Mouse (Mus musculus) small intestine, adult 2 months (tissue): Measurements from ENCODE around the gene Chac2. TPM values are rescaled to one million over a fixed set of nuclear protein-coding genes. Genes with fewer than 3 reads are reported as not detected.

Experiments used
- H3K27ac ChIP-seq: fragments of 200-500 bp; 2 replicates; pipeline ENCODE4 v1.5.1; 2012; ENCODE audit warnings: low read depth, low read length, control low read depth, inconsistent platforms; ENCODE audit not compliant: insufficient read depth
- H3K27me3 ChIP-seq: fragments of 200-500 bp; 2 replicates; pipeline ENCODE4 v1.6.1; 2012; ENCODE audit warnings: mild to moderate bottlenecking, moderate library complexity, low read length, inconsistent platforms; ENCODE audit not compliant: control insufficient read depth, insufficient read depth
- H3K36me3 ChIP-seq: fragments of 200-500 bp; 2 replicates; pipeline ENCODE4 v1.6.1; 2012; ENCODE audit warnings: mild to moderate bottlenecking, low read length, control low read depth, inconsistent platforms; ENCODE audit not compliant: control insufficient read depth, insufficient read depth
- H3K4me1 ChIP-seq: fragments of 200-500 bp; 2 replicates; pipeline ENCODE4 v1.6.1; 2012; ENCODE audit warnings: low read length, inconsistent platforms, mixed read lengths; ENCODE audit not compliant: control insufficient read depth, insufficient read depth, insufficient read length
- H3K4me3 ChIP-seq: fragments of 200-500 bp; 2 replicates; pipeline ENCODE4 v1.5.1; 2012; ENCODE audit warnings: low read depth, mild to moderate bottlenecking, control low read depth, inconsistent platforms, low read length, moderate library complexity
- CTCF ChIP-seq: fragments of 200-500 bp; IDR thresholded peaks from 2 replicates; pipeline ENCODE4 v1.5.1; 2012; ENCODE audit warnings: low read depth, mild to moderate bottlenecking, control low read depth, inconsistent platforms, low read length, moderate library complexity, mixed read lengths; ENCODE audit not compliant: insufficient replicate concordance, insufficient read length; ENCODE audit errors: extremely low read depth
- POLR2A ChIP-seq: fragments of 200-500 bp; IDR thresholded peaks from 2 replicates; pipeline ENCODE4 v1.6.1; 2012; ENCODE audit warnings: low read depth, mild to moderate bottlenecking, control low read depth, inconsistent platforms, low read length, moderate library complexity
- WGBS: fragments of 180-500 bp; shearing (Covaris S2); methylation state at CpG from one replicate; pipeline ENCODE4 v1.1.7; 2018; 5-methylcytosine and 5-hydroxymethylcytosine counted together
- polyA plus RNA-seq: library from polyadenylated mRNA; depleted of rRNA; stranded (reverse); fragments of >200 nt; gene quantifications from 2 replicates; pipeline ENCODE4 v1.2.3, GENCODE M21; 2012

Gene Chac2
- polyA plus RNA-seq, 1 experiment: 1.8 TPM

DNA sequence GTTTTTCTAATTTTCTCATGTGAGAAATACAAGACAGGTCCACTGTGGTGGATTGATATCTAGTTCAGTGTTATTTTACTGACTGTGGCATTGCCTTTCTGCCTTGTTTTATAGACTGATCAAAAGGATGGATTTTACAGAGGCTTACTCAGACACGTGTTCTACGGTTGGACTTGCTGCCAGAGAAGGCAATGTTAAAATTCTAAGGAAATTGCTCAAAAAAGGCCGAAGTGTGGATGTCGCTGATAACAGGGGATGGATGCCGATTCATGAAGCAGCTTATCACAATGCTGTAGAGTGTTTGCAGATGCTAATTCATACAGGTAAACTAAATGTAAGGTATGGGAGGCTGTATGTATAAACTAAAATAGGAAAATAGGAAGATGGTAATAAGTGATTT, 12.0 kb upstream of the Chac2 start:
- Histone ChIP-seq H3K36me3 (no peaks in the 10 kb centered on the region; the same call in 1 of the 2 replicates), H3K27ac (no peak overlapping the region), H3K4me1 (peaks cover 2% of the 10 kb centered on the region; the same call in 1 of the 2 replicates), H3K27me3 (no peaks in the 10 kb centered on the region), H3K4me3 (no peak overlapping the region)
- TF ChIP-seq CTCF: no peak
- no peak for TF ChIP-seq POLR2A
- 91% methylated on average over 5 of the region's 5 CpGs for WGBS

DNA sequence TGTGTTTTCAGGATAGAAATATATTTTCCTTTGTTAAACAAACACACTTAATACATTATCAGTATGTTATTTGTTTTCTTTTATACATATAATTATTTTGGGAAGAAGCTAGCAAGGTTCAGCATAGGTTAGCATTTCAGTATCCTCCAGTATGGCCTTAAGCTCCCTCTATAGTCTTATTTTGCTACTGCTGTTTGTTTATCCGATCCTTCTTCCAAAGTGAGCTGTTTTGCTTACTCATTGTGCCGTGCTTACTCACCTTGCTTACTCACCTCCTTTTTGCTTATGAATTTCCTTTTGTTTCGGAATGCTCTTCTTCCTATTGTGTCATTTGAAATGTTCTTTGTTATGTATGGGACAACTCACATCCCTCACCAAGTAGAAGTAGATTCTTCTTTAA, 10.5 kb upstream of the Chac2 start:
- Histone ChIP-seq H3K4me1 (peaks cover 2% of the 10 kb centered on the region; the same call in 1 of the 2 replicates), H3K36me3 (no peaks in the 10 kb centered on the region; the same call in 1 of the 2 replicates), H3K27me3 (no peaks in the 10 kb centered on the region), H3K27ac (no peak overlapping the region), H3K4me3 (no peak overlapping the region)
- 82% methylated on average over 3 of the region's 3 CpGs for WGBS
- TF ChIP-seq POLR2A (no peak), CTCF (no peak)

DNA sequence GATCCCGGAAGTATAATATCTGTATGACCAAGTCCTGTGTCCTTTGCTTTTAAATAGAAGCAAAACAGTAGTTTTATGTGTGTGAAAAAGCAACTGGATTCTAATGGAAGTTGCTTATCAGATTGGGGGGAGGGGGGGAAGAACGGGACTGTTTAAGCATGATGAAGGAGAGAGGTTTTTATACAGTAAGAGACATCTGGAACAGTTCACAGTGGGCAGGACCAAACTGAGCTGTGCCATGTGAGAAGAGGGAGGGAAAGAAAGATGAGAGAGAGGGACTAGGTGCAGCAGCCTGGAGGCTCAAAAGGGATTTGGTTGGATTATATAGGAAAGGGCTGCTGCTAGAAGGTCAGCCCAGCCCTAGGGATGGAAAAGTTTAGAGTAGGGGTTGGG, 471 bp upstream of the Chac2 start:
- peak overlapping the region; percentile 9; the same call in 1 of the 2 replicates for H3K4me3 ChIP-seq
- TF ChIP-seq POLR2A: no peak
- TF ChIP-seq CTCF: no peak
- no peaks in the 10 kb centered on the region for H3K36me3 ChIP-seq
- H3K27ac ChIP-seq: peak overlapping the region; percentile 54
- WGBS: 2% methylated on average over 2 of the region's 2 CpGs
- H3K4me1 ChIP-seq: no peaks in the 10 kb centered on the region; the same call in 1 of the 2 replicates
- no peaks in the 10 kb centered on the region for H3K27me3 ChIP-seq

DNA sequence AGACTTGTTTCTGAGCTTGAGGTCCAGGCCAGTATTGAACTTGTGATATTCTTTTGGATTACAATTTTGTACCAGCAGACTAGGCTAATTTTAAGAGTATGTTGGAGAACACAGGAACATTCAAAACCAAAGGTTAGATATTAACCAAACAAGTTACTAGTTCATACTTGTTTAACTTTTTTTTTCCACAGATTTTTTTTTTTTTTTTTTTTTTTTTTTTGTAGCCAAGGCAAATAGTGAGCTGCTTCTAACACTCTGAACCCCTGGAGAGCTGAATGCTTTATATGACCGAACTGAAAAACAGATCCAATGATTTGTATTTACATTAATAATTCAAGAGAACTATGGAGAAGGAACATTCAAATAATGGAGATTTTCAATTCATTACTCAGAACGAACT, 913 bp downstream of the Chac2 start:
- H3K4me1 ChIP-seq: no peaks in the 10 kb centered on the region; the same call in 1 of the 2 replicates
- H3K36me3 ChIP-seq: no peaks in the 10 kb centered on the region
- H3K27ac ChIP-seq: no peak overlapping the region
- no peak overlapping the region for H3K4me3 ChIP-seq
- H3K27me3 ChIP-seq: no peaks in the 10 kb centered on the region
- no peak for TF ChIP-seq CTCF
- TF ChIP-seq POLR2A: no peak
- WGBS: 24% methylated on average over 2 of the region's 2 CpGs

DNA sequence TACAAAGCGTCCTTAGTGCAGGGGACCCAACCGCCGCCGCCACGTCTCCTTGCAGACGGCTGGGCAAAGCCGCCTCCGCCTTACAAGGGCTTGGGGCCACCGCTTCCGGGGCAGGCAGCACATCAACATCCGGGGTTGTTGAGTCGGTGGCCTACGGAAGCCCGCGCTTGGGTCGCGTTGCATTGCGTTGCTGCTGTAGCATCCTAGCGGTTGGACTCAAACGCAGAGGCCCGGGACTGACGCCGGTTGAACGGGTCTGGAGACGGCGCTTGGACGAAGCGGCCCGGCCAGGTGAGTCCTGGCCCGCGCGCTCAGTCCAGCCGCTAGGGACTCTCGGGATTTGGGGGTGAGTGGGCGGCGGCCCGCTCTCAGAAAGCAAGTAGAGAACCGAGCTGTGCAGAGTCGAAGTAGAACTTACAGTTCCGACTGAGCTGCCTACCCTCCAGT, 31.8 kb downstream of the Chac2 start, which contains the start of gene Erlec1:
Gene Erlec1, minus strand, starts transcription at position 57 of the 447 bp plus-strand sequence.
- Histone ChIP-seq H3K4me1 (no peaks in the 10 kb centered on the region), H3K4me3 (peak within 1 kb of the TSS; percentile 99), H3K27me3 (no peaks in the 10 kb centered on the region), H3K36me3 (peaks cover 8% of the 10 kb centered on the region; the same call in 1 of the 2 replicates), H3K27ac (peak within 1 kb of the TSS; percentile 68)
- no peak; the same call in none of the 2 replicates for TF ChIP-seq POLR2A
- no peak for TF ChIP-seq CTCF
- WGBS: under 1% methylated on average over 37 of the region's 40 CpGs

DNA sequence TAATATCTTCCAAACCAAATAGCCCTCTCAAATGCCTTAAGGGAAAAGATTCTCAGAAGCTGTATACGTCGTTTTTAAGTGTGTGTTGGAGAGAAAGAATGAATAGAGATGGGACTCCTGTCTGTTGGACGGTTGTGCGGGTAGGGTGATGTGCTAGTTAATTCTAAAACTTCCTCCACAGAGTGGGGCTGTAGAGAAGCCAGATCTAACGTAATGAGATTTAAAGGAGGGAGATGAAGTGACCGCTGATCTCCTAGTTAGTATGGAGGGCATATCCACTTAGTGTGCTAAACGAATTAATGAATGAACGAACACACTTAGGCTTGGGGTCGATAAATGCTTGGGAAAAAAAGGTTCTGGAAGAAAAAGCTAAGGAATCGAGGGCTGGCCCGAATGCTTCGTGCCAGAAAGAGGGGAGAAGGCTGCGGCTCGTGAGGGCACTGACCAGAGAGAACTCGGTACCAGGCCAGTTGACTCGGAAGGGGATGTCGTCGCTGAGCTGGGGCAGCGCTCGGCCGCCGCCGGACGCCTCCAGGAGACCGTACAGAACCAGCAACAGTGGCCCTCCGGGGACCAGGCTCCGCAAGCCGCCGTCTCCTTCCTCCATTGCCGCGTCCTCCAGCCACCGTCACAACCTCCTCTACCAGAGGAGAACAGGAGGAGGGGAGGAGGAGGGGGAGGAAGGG, 32.5 kb downstream of the Chac2 start:
- peak overlapping the region; percentile 99 for H3K4me3 ChIP-seq
- H3K27me3 ChIP-seq: no peaks in the 10 kb centered on the region
- H3K27ac ChIP-seq: peak overlapping the region; percentile 68
- under 1% methylated on average over 28 of the region's 32 CpGs for WGBS
- TF ChIP-seq CTCF (no peak), POLR2A (peak; percentile 11; the same call in 1 of the 2 replicates)
- H3K4me1 ChIP-seq: no peaks in the 10 kb centered on the region
- H3K36me3 ChIP-seq: peaks cover 10% of the 10 kb centered on the region

DNA sequence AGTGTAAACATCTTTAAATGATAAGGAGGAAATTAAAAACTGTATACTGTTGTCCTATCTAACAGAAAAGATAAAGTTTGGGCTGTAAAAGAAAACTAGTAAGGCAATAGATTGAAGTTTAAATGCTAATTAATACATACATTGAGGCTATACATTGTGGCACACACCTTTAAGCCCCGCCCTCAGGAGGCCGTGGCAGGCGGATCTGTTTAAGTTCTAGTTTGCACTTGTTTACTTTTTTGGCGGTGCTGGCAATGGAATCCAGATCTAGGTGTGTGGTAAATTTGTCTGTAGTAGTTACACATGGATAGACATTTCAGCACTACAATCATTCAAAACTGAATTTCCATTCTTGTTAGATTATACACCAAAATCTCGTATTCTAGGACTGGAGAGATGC, 33.3 kb downstream of the Chac2 start:
- no peak overlapping the region for H3K27ac ChIP-seq
- no peaks in the 10 kb centered on the region for H3K4me1 ChIP-seq
- no peaks in the 10 kb centered on the region for H3K27me3 ChIP-seq
- TF ChIP-seq CTCF (no peak), POLR2A (no peak)
- no peak overlapping the region for H3K4me3 ChIP-seq
- WGBS: 17% methylated on average over 5 of the region's 5 CpGs
- H3K36me3 ChIP-seq: peaks cover 14% of the 10 kb centered on the region
